Mouse (Mus musculus): Measurements from ENCODE around the gene A730009L09Rik. TPM values are rescaled to one million over a fixed set of nuclear protein-coding genes. Genes with fewer than 3 reads are reported as not detected.

The A730009L09Rik gene
- not detected in 2 replicates for polyA plus RNA-seq (2015; fragmentation: Nextera tagmentation; extraction: Ambion mirVana)

DNA sequence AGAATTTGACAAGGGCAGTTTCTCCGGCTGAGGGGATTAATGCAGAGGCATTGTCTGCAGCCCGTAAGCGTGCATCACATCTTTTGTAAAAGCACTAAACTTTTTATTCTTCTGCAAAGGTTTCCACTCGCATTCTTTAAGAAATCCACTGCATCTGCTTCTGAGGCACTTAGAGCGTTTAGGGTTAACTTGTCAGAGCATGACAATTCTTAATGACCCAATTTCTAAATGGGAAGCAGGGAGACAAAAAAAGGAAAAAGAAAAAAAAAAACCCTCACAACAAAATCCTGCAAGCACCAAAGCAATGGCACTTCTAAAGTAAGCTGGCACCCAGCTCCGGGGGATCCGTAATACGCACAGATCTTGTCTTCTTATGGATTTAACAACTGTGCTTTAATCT, at the start of gene A730009L09Rik:
Gene A730009L09Rik, plus strand, starts transcription at position 301 of the 400 bp plus-strand sequence.
- Histone ChIP-seq H3K4me3 (replicated peaks; ENCODE audit: low read depth, low read length) (no peak within 1 kb of the TSS), H3K4me1 (replicated peaks; ENCODE audit: insufficient read depth, low read length) (no peaks in the 10 kb centered on the region), H3K27me3 (ENCODE audit: insufficient read depth, low read length) (no peaks in the 10 kb centered on the region), H3K9ac (ENCODE audit: low read depth, low read length) (no peak within 1 kb of the TSS), H3K36me3 (ENCODE audit: insufficient read depth, low read length) (no peaks in the 10 kb centered on the region), H3K27ac (no peak within 1 kb of the TSS), H3K4me2 (ENCODE audit: low read length) (no peak within 1 kb of the TSS), H3K9me3 (replicated peaks; ENCODE audit: low read length) (no peaks in the 10 kb centered on the region)
- no peak for DNase-seq (ENCODE audit: low spot score)
- WGBS: 76% methylated on average over 8 of the region's 8 CpGs
- no peak for TF ChIP-seq CTCF (IDR thresholded peaks at IDR 0.05; ENCODE audit: low read depth)
- no peak for ATAC-seq (replicated peaks; ENCODE audit: low FRiP score, low read depth)

DNA sequence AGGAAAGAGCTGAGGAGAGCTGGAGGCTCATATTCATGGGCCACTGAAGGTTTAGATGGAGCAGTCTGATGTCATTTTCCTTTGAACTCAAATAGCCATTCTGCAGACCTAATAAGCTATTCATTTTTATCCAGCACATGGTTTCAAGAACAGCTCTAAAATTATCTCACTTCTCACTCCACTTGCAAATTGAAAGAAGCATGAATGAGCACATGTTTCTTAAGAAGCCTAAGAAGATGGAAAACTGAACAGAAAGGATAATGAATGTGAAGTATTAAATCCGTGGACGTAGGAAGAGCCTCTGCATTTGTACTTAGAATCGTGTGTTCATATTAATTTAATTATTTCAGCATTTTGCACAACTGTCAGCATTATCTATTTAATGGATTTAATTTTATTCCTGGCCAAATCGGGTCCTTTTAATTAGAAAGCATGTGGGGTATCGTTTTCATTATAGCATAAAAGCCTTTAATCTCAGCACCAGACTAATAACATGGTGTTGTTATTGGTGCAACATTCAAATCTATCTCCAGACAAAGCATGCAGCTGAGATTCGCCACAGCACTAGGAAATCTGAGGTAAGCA, 49.2 kb upstream of the A730009L09Rik start:
- Histone ChIP-seq H3K27ac (no peak overlapping the region), H3K36me3 (ENCODE audit: insufficient read depth, low read length) (no peaks in the 10 kb centered on the region), H3K9me3 (replicated peaks; ENCODE audit: low read length) (no peaks in the 10 kb centered on the region), H3K4me2 (ENCODE audit: low read length) (no peak overlapping the region), H3K4me3 (replicated peaks; ENCODE audit: low read depth, low read length) (no peak overlapping the region), H3K27me3 (ENCODE audit: insufficient read depth, low read length) (no peaks in the 10 kb centered on the region), H3K9ac (ENCODE audit: low read depth, low read length) (no peak overlapping the region), H3K4me1 (replicated peaks; ENCODE audit: insufficient read depth, low read length) (no peaks in the 10 kb centered on the region)
- no peak for ATAC-seq (replicated peaks; ENCODE audit: low FRiP score, low read depth)
- TF ChIP-seq CTCF (IDR thresholded peaks at IDR 0.05; ENCODE audit: low read depth): no peak
- 88% methylated on average over 6 of the region's 6 CpGs for WGBS
- DNase-seq (ENCODE audit: low spot score): no peak

DNA sequence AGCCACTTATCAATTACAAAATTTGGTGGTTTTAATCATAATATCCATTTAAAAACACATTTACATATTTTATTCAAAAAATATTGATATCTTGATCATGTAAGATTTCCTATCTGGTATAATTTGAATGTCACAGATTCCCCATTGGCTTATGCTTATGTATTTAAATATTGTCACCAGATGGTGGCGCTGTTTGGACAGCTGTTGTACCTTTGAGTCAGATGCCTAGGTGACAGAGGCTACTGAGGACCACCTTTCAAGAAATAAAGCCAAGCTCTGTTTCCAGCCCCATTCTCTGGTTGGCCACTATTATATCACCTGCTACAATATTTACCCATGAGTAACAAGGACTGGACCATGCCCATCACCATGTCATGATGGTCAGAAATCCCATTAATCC, 46.0 kb upstream of the A730009L09Rik start:
- no peaks in the 10 kb centered on the region for H3K4me1 ChIP-seq (replicated peaks; ENCODE audit: insufficient read depth, low read length)
- H3K9ac ChIP-seq (ENCODE audit: low read depth, low read length): no peak overlapping the region
- 11% methylated on average over 1 of the region's 1 CpGs for WGBS
- H3K4me3 ChIP-seq (replicated peaks; ENCODE audit: low read depth, low read length): no peak overlapping the region
- peak; percentile 32; the same call in 1 of the 2 replicates for TF ChIP-seq CTCF (IDR thresholded peaks at IDR 0.05; ENCODE audit: low read depth)
- no peak overlapping the region for H3K4me2 ChIP-seq (ENCODE audit: low read length)
- ATAC-seq (replicated peaks; ENCODE audit: low FRiP score, low read depth) (no peak), DNase-seq (ENCODE audit: low spot score) (no peak)
- no peak overlapping the region for H3K27ac ChIP-seq
- no peaks in the 10 kb centered on the region for H3K27me3 ChIP-seq (ENCODE audit: insufficient read depth, low read length)
- no peaks in the 10 kb centered on the region for H3K36me3 ChIP-seq (ENCODE audit: insufficient read depth, low read length)
- H3K9me3 ChIP-seq (replicated peaks; ENCODE audit: low read length): no peaks in the 10 kb centered on the region

DNA sequence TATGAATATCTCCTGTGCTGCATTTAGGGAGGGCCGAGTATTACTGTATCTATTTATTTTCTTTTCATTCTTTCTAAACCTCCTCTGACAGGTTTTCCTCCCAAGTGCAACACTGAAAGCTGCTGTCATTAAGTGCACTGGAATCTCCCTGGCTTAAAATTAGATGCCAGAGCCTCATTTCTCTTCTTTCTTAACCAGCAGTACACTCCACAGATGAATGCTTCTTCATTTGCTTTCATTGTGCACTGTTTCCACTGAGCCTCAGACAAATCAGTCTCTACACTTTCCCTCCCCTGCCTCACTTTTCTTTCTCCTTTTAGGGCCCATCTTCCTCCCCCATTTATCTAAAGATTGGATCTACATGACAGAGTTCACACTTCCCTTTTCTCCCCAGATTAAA, 44.9 kb upstream of the A730009L09Rik start:
- ATAC-seq (replicated peaks; ENCODE audit: low FRiP score, low read depth) (no peak), DNase-seq (ENCODE audit: low spot score) (no peak)
- H3K9me3 ChIP-seq (replicated peaks; ENCODE audit: low read length): no peaks in the 10 kb centered on the region
- no peak overlapping the region for H3K9ac ChIP-seq (ENCODE audit: low read depth, low read length)
- H3K27me3 ChIP-seq (ENCODE audit: insufficient read depth, low read length): no peaks in the 10 kb centered on the region
- no peaks in the 10 kb centered on the region for H3K36me3 ChIP-seq (ENCODE audit: insufficient read depth, low read length)
- H3K4me2 ChIP-seq (ENCODE audit: low read length): no peak overlapping the region
- no peak for TF ChIP-seq CTCF (IDR thresholded peaks at IDR 0.05; ENCODE audit: low read depth)
- no peaks in the 10 kb centered on the region for H3K4me1 ChIP-seq (replicated peaks; ENCODE audit: insufficient read depth, low read length)
- 43% methylated on average over 1 of the region's 1 CpGs for WGBS
- no peak overlapping the region for H3K4me3 ChIP-seq (replicated peaks; ENCODE audit: low read depth, low read length)
- no peak overlapping the region for H3K27ac ChIP-seq

DNA sequence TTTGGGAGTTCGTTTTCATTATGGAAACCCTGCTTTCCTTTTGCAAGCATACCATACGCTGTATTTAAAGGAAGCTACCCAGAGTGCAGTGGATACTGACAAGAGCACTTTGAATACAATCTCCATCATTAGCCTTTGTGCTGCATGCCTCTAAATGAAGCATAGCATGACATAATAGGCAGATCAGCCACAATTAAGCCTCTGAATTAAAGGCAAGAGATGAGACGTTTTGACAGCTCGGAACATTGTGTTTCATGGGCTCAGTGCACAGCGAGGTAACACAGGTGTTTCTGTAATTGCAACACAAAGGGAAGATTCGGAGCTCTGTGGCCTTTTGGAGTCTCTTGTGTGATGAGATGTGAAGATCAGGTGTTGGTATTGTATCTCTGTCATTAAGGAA, 41.5 kb upstream of the A730009L09Rik start:
- H3K36me3 ChIP-seq (ENCODE audit: insufficient read depth, low read length): no peaks in the 10 kb centered on the region
- H3K9ac ChIP-seq (ENCODE audit: low read depth, low read length): no peak overlapping the region
- H3K4me1 ChIP-seq (replicated peaks; ENCODE audit: insufficient read depth, low read length): no peaks in the 10 kb centered on the region
- H3K27me3 ChIP-seq (ENCODE audit: insufficient read depth, low read length): no peaks in the 10 kb centered on the region
- H3K4me3 ChIP-seq (replicated peaks; ENCODE audit: low read depth, low read length): no peak overlapping the region
- TF ChIP-seq CTCF (IDR thresholded peaks at IDR 0.05; ENCODE audit: low read depth): no peak
- DNase-seq (ENCODE audit: low spot score) (no peak), ATAC-seq (replicated peaks; ENCODE audit: low FRiP score, low read depth) (no peak)
- H3K27ac ChIP-seq: no peak overlapping the region
- 85% methylated on average over 6 of the region's 6 CpGs for WGBS
- H3K9me3 ChIP-seq (replicated peaks; ENCODE audit: low read length): no peaks in the 10 kb centered on the region
- no peak overlapping the region for H3K4me2 ChIP-seq (ENCODE audit: low read length)

DNA sequence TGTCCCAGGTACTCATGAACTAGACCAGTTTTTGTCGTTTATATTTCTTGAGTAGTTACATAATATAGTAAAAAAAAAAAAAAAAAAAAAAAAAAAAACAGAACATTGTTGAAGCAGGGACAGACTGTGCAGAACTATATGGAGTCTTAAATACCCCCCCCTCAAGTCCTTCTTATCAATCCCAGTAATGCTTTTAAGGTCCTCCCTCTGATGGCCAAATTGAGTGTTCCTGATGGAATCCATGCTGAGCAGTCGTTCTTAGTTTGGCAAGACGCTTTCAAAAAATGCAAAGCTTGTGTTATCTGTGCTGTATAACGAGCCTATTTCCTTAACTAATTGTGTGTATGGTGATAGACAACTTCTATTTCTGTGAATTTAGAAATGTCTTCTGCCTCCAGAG, 40.2 kb upstream of the A730009L09Rik start:
- Histone ChIP-seq H3K9ac (ENCODE audit: low read depth, low read length) (no peak overlapping the region), H3K36me3 (ENCODE audit: insufficient read depth, low read length) (no peaks in the 10 kb centered on the region), H3K27me3 (ENCODE audit: insufficient read depth, low read length) (no peaks in the 10 kb centered on the region), H3K4me3 (replicated peaks; ENCODE audit: low read depth, low read length) (no peak overlapping the region), H3K4me2 (ENCODE audit: low read length) (no peak overlapping the region), H3K4me1 (replicated peaks; ENCODE audit: insufficient read depth, low read length) (no peaks in the 10 kb centered on the region), H3K9me3 (replicated peaks; ENCODE audit: low read length) (no peaks in the 10 kb centered on the region), H3K27ac (no peak overlapping the region)
- TF ChIP-seq CTCF (IDR thresholded peaks at IDR 0.05; ENCODE audit: low read depth): no peak
- 81% methylated on average over 4 of the region's 4 CpGs for WGBS
- DNase-seq (ENCODE audit: low spot score): no peak
- ATAC-seq (replicated peaks; ENCODE audit: low FRiP score, low read depth): no peak

DNA sequence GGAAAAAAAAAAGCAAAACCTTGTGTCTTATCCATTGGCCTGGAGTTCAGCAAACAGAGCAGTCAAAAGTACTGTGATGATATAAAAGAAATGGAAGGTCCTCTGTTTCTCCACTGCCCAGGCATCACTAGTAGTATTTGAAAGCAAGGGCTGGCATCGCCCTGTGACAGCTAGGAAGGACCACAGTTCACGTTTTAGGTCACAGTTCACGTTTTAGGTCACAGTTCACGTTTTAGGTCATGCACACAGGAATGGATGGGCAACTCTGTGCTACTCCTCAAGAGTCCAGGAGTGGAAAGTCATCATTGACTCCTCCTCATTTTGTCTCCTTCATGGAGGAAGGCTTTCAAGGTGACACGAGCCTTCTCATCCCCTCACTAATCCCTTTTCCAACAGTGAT, 38.0 kb upstream of the A730009L09Rik start:
- WGBS: 76% methylated on average over 5 of the region's 5 CpGs

More for the DNA sequence above, 38.0 kb upstream of the A730009L09Rik start:
- no peak for DNase-seq (ENCODE audit: low spot score)
- H3K4me1 ChIP-seq (replicated peaks; ENCODE audit: insufficient read depth, low read length): no peaks in the 10 kb centered on the region
- no peaks in the 10 kb centered on the region for H3K27me3 ChIP-seq (ENCODE audit: insufficient read depth, low read length)
- no peak for ATAC-seq (replicated peaks; ENCODE audit: low FRiP score, low read depth)
- no peaks in the 10 kb centered on the region for H3K36me3 ChIP-seq (ENCODE audit: insufficient read depth, low read length)
- H3K9me3 ChIP-seq (replicated peaks; ENCODE audit: low read length): no peaks in the 10 kb centered on the region
- H3K4me3 ChIP-seq (replicated peaks; ENCODE audit: low read depth, low read length): no peak overlapping the region
- H3K9ac ChIP-seq (ENCODE audit: low read depth, low read length): no peak overlapping the region
- no peak for TF ChIP-seq CTCF (IDR thresholded peaks at IDR 0.05; ENCODE audit: low read depth)
- no peak overlapping the region for H3K4me2 ChIP-seq (ENCODE audit: low read length)
- no peak overlapping the region for H3K27ac ChIP-seq
